Mouse (Mus musculus) forebrain, postnatal 0 days (tissue): ENCODE data around the gene Efna1. TPM values are rescaled to one million over a fixed set of nuclear protein-coding genes. Genes with fewer than 3 reads are reported as not detected.

ENCODE experiments used
- ATAC-seq: fragments of 200-750 bp; cut with Nextera tagmentation; 2 replicates; pipeline ENCODE4 v1.8.0; 2017; ENCODE audit warnings: mild to moderate bottlenecking, moderate library complexity
- DNase-seq: peaks from one replicate; pipeline ENCODE4 v3.0.0-alpha.2; 2015
- H3K27ac ChIP-seq: fragments of 300-500 bp; sonication (generic); 2 replicates; pipeline ENCODE4 v1.5.1; 2014; ENCODE audit warnings: low read depth, mild to moderate bottlenecking, antibody characterized with exemption, low read length, moderate library complexity, mixed read lengths
- H3K27me3 ChIP-seq: fragments of 300-500 bp; sonication (generic); 2 replicates; pipeline ENCODE4 v1.6.1; 2014; ENCODE audit warnings: mild to moderate bottlenecking, low read length, mixed read lengths; ENCODE audit not compliant: insufficient read depth
- H3K36me3 ChIP-seq: fragments of 300-500 bp; sonication (generic); 2 replicates; pipeline ENCODE4 v1.6.1; 2014; ENCODE audit warnings: mild to moderate bottlenecking, moderate library complexity; ENCODE audit not compliant: insufficient read depth
- H3K4me1 ChIP-seq: fragments of 300-500 bp; sonication (generic); 2 replicates; pipeline ENCODE4 v1.6.1; 2014; ENCODE audit warnings: antibody characterized with exemption; ENCODE audit not compliant: insufficient read depth
- H3K4me2 ChIP-seq: fragments of 300-500 bp; sonication (generic); 2 replicates; pipeline ENCODE4 v1.6.1; 2014; ENCODE audit warnings: low read depth, mild to moderate bottlenecking, moderate library complexity
- H3K4me3 ChIP-seq: fragments of 300-500 bp; sonication (generic); 2 replicates; pipeline ENCODE4 v1.5.1; 2014; ENCODE audit warnings: low read depth, low read length, mixed read lengths
- H3K9ac ChIP-seq: fragments of 300-500 bp; sonication (generic); 2 replicates; pipeline ENCODE4 v1.6.1; 2014; ENCODE audit warnings: mild to moderate bottlenecking
- H3K9me3 ChIP-seq: fragments of 300-500 bp; sonication (generic); 2 replicates; pipeline ENCODE4 v1.6.1; 2016; ENCODE audit warnings: low read length
- CTCF ChIP-seq: sonication (generic); IDR thresholded peaks from 2 replicates; pipeline ENCODE4 v1.5.1; 2016; ENCODE audit warnings: antibody characterized with exemption, control low read depth, low read depth
- WGBS: fragments of 180-500 bp; shearing (Covaris S2); extraction: QIAGEN DNeasy Blood & Tissue Kit; methylation state at CpG from one replicate; pipeline ENCODE4 v1.1.7; 2014; 5-methylcytosine and 5-hydroxymethylcytosine counted together
- polyA plus RNA-seq: library from polyadenylated mRNA; unstranded; fragments of >200 nt; fragmentation: Nextera tagmentation; extraction: Ambion mirVana; gene quantifications from 2 replicates; pipeline ENCODE4 v1.2.1, GENCODE M21; 2015
- total RNA-seq: library from RNA; depleted of rRNA; stranded (reverse); fragments of >200 nt; gene quantifications from 2 replicates; pipeline ENCODE4 v1.2.3, GENCODE M21; 2014

Gene Efna1
- total and polyA plus RNA-seq, 2 experiments from 2014 or later, result 8.4 to 11.1 TPM

- no peaks in the 10 kb centered on the region for H3K9me3 ChIP-seq
- H3K4me2 ChIP-seq, result peak overlapping the region; percentile 91
- H3K4me1 ChIP-seq, result 0 out of 2 replicates have a peak, but pooled peaks cover 9% of the 10 kb centered on the region
- ATAC-seq (no peak), DNase-seq (no peak)
- 37% methylated on average over 8 of the region's 8 CpGs for WGBS
- H3K36me3 ChIP-seq, result no peaks in the 10 kb centered on the region
- no peak overlapping the region for H3K9ac ChIP-seq
- no peak for TF ChIP-seq CTCF
- no peaks in the 10 kb centered on the region for H3K27me3 ChIP-seq
- H3K4me3 ChIP-seq, result peak overlapping the region; percentile 49
- no peak overlapping the region for H3K27ac ChIP-seq
Measured at GRCm38 (mm10) chr3:89278643-89279042, 2.3 kb downstream of the Efna1 start.

GRCm38 (mm10) chr3:89278107-89278506 lies 2.8 kb downstream of the Efna1 start:
- H3K27me3 ChIP-seq, result no peaks in the 10 kb centered on the region
- DNase-seq (no peak), ATAC-seq (no peak)
- no peak overlapping the region for H3K27ac ChIP-seq
- H3K4me3 ChIP-seq, result no peak overlapping the region
- 86% methylated on average over 7 of the region's 7 CpGs for WGBS
- H3K4me1 ChIP-seq, result 0 out of 2 replicates have a peak, but pooled peaks cover 9% of the 10 kb centered on the region
- H3K9ac ChIP-seq, result no peak overlapping the region
- peak overlapping the region; percentile 91 for H3K4me2 ChIP-seq
- H3K9me3 ChIP-seq, result no peaks in the 10 kb centered on the region
- no peak for TF ChIP-seq CTCF
- no peaks in the 10 kb centered on the region for H3K36me3 ChIP-seq

GRCm38 (mm10) chr3:89277281-89278021 lies 3.5 kb downstream of the Efna1 start:
- H3K4me2 ChIP-seq, result no peak overlapping the region
- no peak overlapping the region for H3K4me3 ChIP-seq
- 56% methylated on average over 14 of the region's 14 CpGs for WGBS
- DNase-seq (no peak), ATAC-seq (no peak)
- H3K9ac ChIP-seq, result no peak overlapping the region
- H3K27ac ChIP-seq, result no peak overlapping the region
- H3K36me3 ChIP-seq, result no peaks in the 10 kb centered on the region
- TF ChIP-seq CTCF, result no peak
- no peaks in the 10 kb centered on the region for H3K27me3 ChIP-seq
- 0 out of 2 replicates have a peak, but pooled peaks cover 9% of the 10 kb centered on the region for H3K4me1 ChIP-seq
- H3K9me3 ChIP-seq, result no peaks in the 10 kb centered on the region

GRCm38 (mm10) chr3:89276061-89276460 lies 4.9 kb downstream of the Efna1 start:
- H3K27ac ChIP-seq, result no peak overlapping the region
- TF ChIP-seq CTCF, result no peak
- 94% methylated on average over 13 of the region's 13 CpGs for WGBS
- DNase-seq, result no peak
- no peak overlapping the region for H3K4me2 ChIP-seq
- no peak for ATAC-seq
- 0 out of 2 replicates have a peak, but pooled peaks cover 8% of the 10 kb centered on the region for H3K4me1 ChIP-seq
- H3K9me3 ChIP-seq, result no peaks in the 10 kb centered on the region
- no peak overlapping the region for H3K9ac ChIP-seq
- H3K36me3 ChIP-seq, result no peaks in the 10 kb centered on the region
- no peak overlapping the region for H3K4me3 ChIP-seq
- H3K27me3 ChIP-seq, result no peaks in the 10 kb centered on the region

- H3K27ac ChIP-seq, result no peak overlapping the region
Measured at GRCm38 (mm10) chr3:89271760-89272159, 9.2 kb downstream of the Efna1 start.

GRCm38 (mm10) chr3:89270891-89271290 lies 10.1 kb downstream of the Efna1 start:
- peak overlapping the region; percentile 56; the same call in 1 of the 2 replicates for H3K4me3 ChIP-seq
- DNase-seq (peak; percentile 33), ATAC-seq (no peak)
- WGBS, result 43% methylated on average over 6 of the region's 6 CpGs
- no peaks in the 10 kb centered on the region for H3K27me3 ChIP-seq
- no peak for TF ChIP-seq CTCF
- no peaks in the 10 kb centered on the region for H3K9me3 ChIP-seq
- H3K4me1 ChIP-seq, result peaks cover 22% of the 10 kb centered on the region
- H3K27ac ChIP-seq, result peak overlapping the region; percentile 74; the same call in 1 of the 2 replicates
- H3K9ac ChIP-seq, result peak overlapping the region; percentile 70; the same call in 1 of the 2 replicates
- no peaks in the 10 kb centered on the region for H3K36me3 ChIP-seq
- peak overlapping the region; percentile 86 for H3K4me2 ChIP-seq

More at GRCm38 (mm10) chr3:89271760-89272159, 9.2 kb downstream of the Efna1 start:
- H3K36me3 ChIP-seq, result no peaks in the 10 kb centered on the region
- H3K4me3 ChIP-seq, result no peak overlapping the region
- H3K9ac ChIP-seq, result no peak overlapping the region
- no peak for TF ChIP-seq CTCF
- ATAC-seq (no peak), DNase-seq (no peak)
- no peaks in the 10 kb centered on the region for H3K27me3 ChIP-seq
- peaks cover 19% of the 10 kb centered on the region for H3K4me1 ChIP-seq
- 54% methylated on average over 6 of the region's 6 CpGs for WGBS
- H3K4me2 ChIP-seq, result no peak overlapping the region
- H3K9me3 ChIP-seq, result no peaks in the 10 kb centered on the region

- 3% methylated on average over 39 of the region's 39 CpGs for WGBS
- Histone ChIP-seq H3K36me3 (no peaks in the 10 kb centered on the region), H3K9me3 (no peaks in the 10 kb centered on the region), H3K4me2 (peak within 1 kb of the TSS; percentile 86), H3K27me3 (no peaks in the 10 kb centered on the region), H3K9ac (peak within 1 kb of the TSS; percentile 70), H3K4me3 (peak within 1 kb of the TSS; percentile 56), H3K4me1 (peaks cover 25% of the 10 kb centered on the region), H3K27ac (peak within 1 kb of the TSS; percentile 74)
- TF ChIP-seq CTCF, result peak; percentile 71
- ATAC-seq, result peak; percentile 80
- DNase-seq, result peak; percentile 87
Measured at GRCm38 (mm10) chr3:89270051-89270755, 10.7 kb downstream of the Efna1 start, which contains the start of gene Slc50a1. TSS of gene Slc50a1 (minus strand) at chr3:89270570.
